9 mouse cellular contexts compared by ENCODE assay signal in genomic region chr3:101513611-101514311, GRCm38 (mm10).
DNase-seq lines count a peak whose midpoint lies in the region; ATAC-seq lines count a peak whose summit lies in the region.
"Had no signal": no experiment of that assay in that cellular context is flagged by ENCODE, and none has a peak within 500 bp of the region (broad histone marks: within the 10 kb centered on the region; RNA-seq: fewer than 3 reads in every experiment).

No protein-coding gene starts in this region.

- no peaks in the 10 kb centered on the region for H3K27me3 ChIP-seq in midbrain, embryonic 13.5 days
- no peaks in the 10 kb centered on the region for H3K27me3 ChIP-seq in heart, embryonic 12.5 days (replicated peaks)
- H3K27me3 ChIP-seq: limb, embryonic 12.5 days had no signal

- peaks cover 5% of the 10 kb centered on the region; the same call in 1 of the 2 replicates for H3K9me3 ChIP-seq in midbrain, embryonic 13.5 days
- 0 out of 2 replicates have a peak, but pooled peaks cover 5% of the 10 kb centered on the region for H3K9me3 ChIP-seq in heart, embryonic 12.5 days (replicated peaks)
- H3K9me3 ChIP-seq: limb, embryonic 12.5 days had no signal

- H3K27ac ChIP-seq in midbrain, embryonic 13.5 days, result peak overlapping the region; percentile 42; the same call in 1 of the 2 replicates
- H3K27ac ChIP-seq in heart, embryonic 12.5 days (ENCODE audit: poor library complexity, severe bottlenecking), result no peak overlapping the region
- H3K27ac ChIP-seq: limb, embryonic 12.5 days had no signal

- peak; percentile 35 for DNase-seq in embryo, embryonic 10 days (ENCODE audit: low spot score)
- no peak for DNase-seq in embryo, embryonic 9.5 days (ENCODE audit: extremely low spot score)
- peak; percentile 49 for DNase-seq in embryo, embryonic 10.5 days (ENCODE audit: low spot score)
- peak; percentile 91 for DNase-seq in kidney, adult 11 months
- no peak for DNase-seq in cerebellum, adult 11 months
- no peak for DNase-seq in cerebellum, adult 9-11 months

- H3K36me3 ChIP-seq in midbrain, embryonic 13.5 days, result no peaks in the 10 kb centered on the region
- no peaks in the 10 kb centered on the region for H3K36me3 ChIP-seq in heart, embryonic 12.5 days
- H3K36me3 ChIP-seq: limb, embryonic 12.5 days had no signal

- ATAC-seq in midbrain, embryonic 13.5 days, result peak; percentile 34
- no peak for ATAC-seq in heart, embryonic 12.5 days (ENCODE audit: insufficient number of reproducible peaks, low FRiP score)

- WGBS in midbrain, embryonic 13.5 days, result 41% methylated on average over 13 of the region's 13 CpGs
- WGBS in heart, embryonic 12.5 days, result 58% methylated on average over 13 of the region's 13 CpGs

- H3K4me3 ChIP-seq in midbrain, embryonic 13.5 days (replicated peaks), result no peak overlapping the region
- H3K4me3 ChIP-seq in heart, embryonic 12.5 days, result no peak overlapping the region
- H3K4me3 ChIP-seq: limb, embryonic 12.5 days had no signal

- H3K4me2 ChIP-seq in midbrain, embryonic 13.5 days (replicated peaks), result no peak overlapping the region
- no peak overlapping the region for H3K4me2 ChIP-seq in heart, embryonic 12.5 days
- H3K4me2 ChIP-seq: limb, embryonic 12.5 days had no signal

- H3K4me1 ChIP-seq in midbrain, embryonic 13.5 days (replicated peaks), result peaks cover 24% of the 10 kb centered on the region
- H3K4me1 ChIP-seq in heart, embryonic 12.5 days (replicated peaks), result peaks cover 39% of the 10 kb centered on the region

- no peak overlapping the region for H3K9ac ChIP-seq in midbrain, embryonic 13.5 days (replicated peaks)
- no peak overlapping the region for H3K9ac ChIP-seq in heart, embryonic 12.5 days
- H3K9ac ChIP-seq: limb, embryonic 12.5 days had no signal

Comparison
In these comparisons a context has a peak if more than half of its experiments do, and no peak if none do; other contexts are left out.
1. DNase-seq: peak in embryo, embryonic 10 days (single experiment), embryo, embryonic 10.5 days (single experiment) and kidney, adult 11 months (single experiment); none in embryo, embryonic 9.5 days (single experiment), cerebellum, adult 11 months (single experiment) and cerebellum, adult 9-11 months (single experiment).